Mouse (Mus musculus) neural tube, embryonic 15.5 days (tissue): ENCODE data around the gene Abcc3. TPM values are rescaled to one million over a fixed set of nuclear protein-coding genes. Genes with fewer than 3 reads are reported as not detected.
"Not testable (repeated sequence)": the region's sequence is repeated elsewhere in the genome, so short reads cannot be mapped to it uniquely, and the experiment has no call there.

Experiments used
- ATAC-seq: fragments of 200-750 bp; cut with Nextera tagmentation; 2 replicates; pipeline ENCODE4 v1.8.0; 2017; ENCODE audit warnings: mild to moderate bottlenecking, moderate TSS enrichment, moderate library complexity; ENCODE audit not compliant: low FRiP score
- H3K27ac ChIP-seq: fragments of 300-500 bp; sonication (generic); replicated peaks from 2 replicates; pipeline ENCODE4 v1.5.1; 2015; ENCODE audit warnings: mild to moderate bottlenecking, inconsistent platforms
- H3K27me3 ChIP-seq: fragments of 300-500 bp; sonication (generic); replicated peaks from 2 replicates; pipeline ENCODE4 v1.6.1; 2015; ENCODE audit warnings: inconsistent platforms
- H3K36me3 ChIP-seq: fragments of 300-500 bp; sonication (generic); 2 replicates; pipeline ENCODE4 v1.6.1; 2015; ENCODE audit warnings: inconsistent platforms
- H3K4me1 ChIP-seq: fragments of 300-500 bp; sonication (generic); 2 replicates; pipeline ENCODE4 v1.6.1; 2015; ENCODE audit warnings: inconsistent platforms
- H3K4me2 ChIP-seq: fragments of 300-500 bp; sonication (generic); 2 replicates; pipeline ENCODE4 v1.6.1; 2015; ENCODE audit warnings: inconsistent platforms, mild to moderate bottlenecking, moderate library complexity
- H3K4me3 ChIP-seq: fragments of 300-500 bp; sonication (generic); replicated peaks from 2 replicates; pipeline ENCODE4 v1.5.1; 2015; ENCODE audit warnings: mild to moderate bottlenecking, inconsistent platforms
- H3K9ac ChIP-seq: fragments of 300-500 bp; sonication (generic); replicated peaks from 2 replicates; pipeline ENCODE4 v1.6.1; 2015; ENCODE audit warnings: mild to moderate bottlenecking, inconsistent platforms
- H3K9me3 ChIP-seq: fragments of 300-500 bp; sonication (generic); replicated peaks from 2 replicates; pipeline ENCODE4 v1.6.1; 2016; ENCODE audit warnings: inconsistent platforms
- WGBS: fragments of 180-500 bp; shearing (Covaris S2); methylation state at CpG from one replicate; pipeline ENCODE4 v1.1.7; 2015; ENCODE audit warnings: mixed read lengths; 5-methylcytosine and 5-hydroxymethylcytosine counted together
- polyA plus RNA-seq: library from polyadenylated mRNA; unstranded; fragments of >200 nt; fragmentation: Nextera tagmentation; extraction: Ambion mirVana; gene quantifications from 2 replicates; pipeline ENCODE4 v1.2.1, GENCODE M21; 2015

Abcc3 gene
- polyA plus RNA-seq, 1 experiment from 2014 or later: 1.7 TPM

DNA sequence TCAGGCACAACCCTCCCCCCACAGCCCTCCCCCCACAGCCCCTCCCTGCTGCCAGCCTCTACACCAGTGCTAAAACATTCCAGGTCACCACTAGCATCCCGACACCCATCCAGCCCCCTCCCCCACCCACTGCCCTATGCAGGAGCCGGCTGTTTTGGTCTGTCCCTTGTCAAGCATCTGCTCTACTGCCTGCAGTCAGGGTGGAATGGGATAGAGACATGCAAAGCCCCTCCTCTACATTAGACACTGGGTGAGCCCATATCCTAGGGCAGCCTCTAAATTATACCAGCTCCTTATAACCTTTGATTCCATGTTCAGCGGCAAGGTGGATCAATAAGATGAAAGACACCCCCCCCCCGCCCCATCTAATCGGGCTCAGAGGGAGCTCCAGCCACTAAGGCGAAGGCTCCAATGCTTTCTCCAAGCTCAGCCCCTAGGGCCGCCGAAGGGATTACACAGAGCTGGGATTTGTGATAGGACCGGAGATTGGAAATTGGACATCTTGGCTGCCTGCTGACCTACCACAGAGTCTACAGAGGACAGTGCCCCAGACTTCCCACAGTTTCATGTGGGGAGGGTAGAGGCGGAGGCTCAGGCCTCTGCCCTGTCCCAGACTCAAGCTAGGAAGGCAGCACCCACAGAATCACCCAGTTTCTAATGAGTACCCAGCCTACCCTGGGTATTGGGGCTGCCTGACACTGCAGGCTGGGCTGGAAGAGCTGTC is 26.4 kb upstream of the Abcc3 start:
- H3K27ac ChIP-seq: no peak overlapping the region
- H3K4me3 ChIP-seq: no peak overlapping the region
- no peaks in the 10 kb centered on the region; the same call in 1 of the 2 replicates for H3K27me3 ChIP-seq
- H3K4me2 ChIP-seq: no peak overlapping the region
- H3K9ac ChIP-seq: no peak overlapping the region
- peaks cover 35% of the 10 kb centered on the region for H3K36me3 ChIP-seq
- WGBS: 63% methylated on average over 10 of the region's 10 CpGs
- H3K4me1 ChIP-seq: peaks cover 27% of the 10 kb centered on the region
- no peak for ATAC-seq
- no peaks in the 10 kb centered on the region for H3K9me3 ChIP-seq

DNA sequence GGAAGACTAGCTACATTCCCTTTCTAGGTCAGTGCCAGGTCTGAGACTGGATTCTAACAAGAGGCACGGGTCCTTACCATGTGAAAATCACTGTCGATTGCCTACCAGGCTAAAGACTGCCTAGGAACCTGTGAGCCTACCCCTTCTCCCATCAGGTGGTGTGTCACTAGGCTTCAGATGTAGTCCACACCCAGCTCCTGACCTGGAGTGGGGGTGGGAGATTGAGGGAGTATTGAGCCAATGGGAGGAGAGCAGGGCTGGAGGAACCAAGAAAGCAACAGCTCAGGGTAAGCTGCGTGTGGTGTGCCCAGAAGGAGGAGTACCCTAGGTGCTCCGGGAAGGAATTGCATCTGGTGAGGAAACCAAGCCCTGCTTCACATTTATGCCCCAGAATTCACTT is 21.2 kb upstream of the Abcc3 start:
- H3K9me3 ChIP-seq: no peaks in the 10 kb centered on the region
- H3K4me1 ChIP-seq: peaks cover 30% of the 10 kb centered on the region
- 50% methylated on average over 4 of the region's 4 CpGs for WGBS
- no peak overlapping the region for H3K4me2 ChIP-seq
- peaks cover 52% of the 10 kb centered on the region for H3K36me3 ChIP-seq
- no peaks in the 10 kb centered on the region for H3K27me3 ChIP-seq
- H3K27ac ChIP-seq: 0 out of 2 replicates have a peak overlapping the region, but pooled peaks have one; percentile 45
- ATAC-seq: no peak
- no peak overlapping the region for H3K9ac ChIP-seq
- no peak overlapping the region for H3K4me3 ChIP-seq

DNA sequence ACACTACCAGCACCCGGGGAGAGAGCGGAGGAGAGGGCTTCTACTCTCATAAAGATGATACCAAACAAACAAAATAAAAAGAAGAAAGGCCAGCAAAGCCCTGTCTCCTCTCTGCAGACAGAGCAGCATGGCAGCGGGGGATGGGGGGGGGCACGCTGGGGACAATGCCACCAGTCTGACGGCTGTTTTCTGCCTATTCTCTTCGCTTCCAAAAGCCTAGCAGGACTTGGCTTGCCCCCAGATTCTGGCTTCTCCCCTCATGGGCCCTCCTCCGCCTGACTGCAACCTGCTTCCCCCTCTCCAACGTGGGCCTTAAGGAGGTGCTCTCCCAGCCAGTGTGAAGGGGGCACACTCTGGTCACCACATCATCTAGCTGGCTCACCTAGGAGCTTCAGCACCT is 20.7 kb upstream of the Abcc3 start:
- 22% methylated on average over 8 of the region's 8 CpGs for WGBS
- peaks cover 52% of the 10 kb centered on the region for H3K36me3 ChIP-seq
- peak overlapping the region; percentile 25 for H3K4me2 ChIP-seq
- H3K4me3 ChIP-seq: no peak overlapping the region
- no peaks in the 10 kb centered on the region for H3K9me3 ChIP-seq
- ATAC-seq: peak; percentile 14; the same call in 1 of the 2 replicates
- no peak overlapping the region for H3K9ac ChIP-seq
- H3K27ac ChIP-seq: peak overlapping the region; percentile 45; the same call in 1 of the 2 replicates
- peaks cover 33% of the 10 kb centered on the region for H3K4me1 ChIP-seq
- H3K27me3 ChIP-seq: no peaks in the 10 kb centered on the region

- no peak for ATAC-seq
- Histone ChIP-seq H3K27me3 (no peaks in the 10 kb centered on the region), H3K27ac (peak overlapping the region; percentile 45; the same call in 1 of the 2 replicates), H3K4me2 (peak overlapping the region; percentile 25), H3K4me1 (peaks cover 35% of the 10 kb centered on the region), H3K36me3 (peaks cover 48% of the 10 kb centered on the region), H3K9ac (no peak overlapping the region), H3K4me3 (no peak overlapping the region), H3K9me3 (no peaks in the 10 kb centered on the region)
- WGBS: 14% methylated on average over 10 of the region's 10 CpGs
Measured at GRCm38 (mm10) chr11:94412998-94413469, 20.2 kb upstream of the Abcc3 start.

DNA sequence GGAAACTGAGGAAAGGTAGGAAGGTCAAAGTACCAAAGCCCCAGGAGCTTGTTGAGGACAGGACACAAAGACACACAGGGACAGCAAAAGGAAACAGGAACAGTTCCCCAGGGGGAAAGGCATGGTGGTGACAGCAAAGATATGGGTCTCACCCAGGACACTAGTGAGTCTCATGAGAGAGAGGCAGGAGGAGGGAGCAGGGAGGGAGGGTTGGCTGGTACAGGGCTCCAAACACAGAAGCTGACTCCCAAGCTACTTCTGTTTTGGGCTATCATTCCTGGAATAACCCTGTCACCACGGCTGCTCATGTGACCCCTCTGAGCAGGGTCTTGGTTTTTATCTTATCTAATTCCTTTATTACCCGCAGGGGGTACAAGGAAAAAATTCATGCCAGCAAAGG is 19.8 kb upstream of the Abcc3 start:
- ATAC-seq: no peak
- H3K36me3 ChIP-seq: peaks cover 46% of the 10 kb centered on the region
- H3K9me3 ChIP-seq: no peaks in the 10 kb centered on the region
- H3K4me1 ChIP-seq: peaks cover 40% of the 10 kb centered on the region
- 60% methylated on average over 2 of the region's 2 CpGs for WGBS
- H3K4me3 ChIP-seq: no peak overlapping the region
- H3K27me3 ChIP-seq: no peaks in the 10 kb centered on the region
- no peak overlapping the region for H3K4me2 ChIP-seq
- H3K9ac ChIP-seq: no peak overlapping the region
- H3K27ac ChIP-seq: peak overlapping the region; percentile 45; the same call in 1 of the 2 replicates

GRCm38 (mm10) chr11:94407803-94408321 is 15.1 kb upstream of the Abcc3 start:
- 12% methylated on average over 11 of the region's 11 CpGs for WGBS
- Histone ChIP-seq H3K4me1 (peaks cover 38% of the 10 kb centered on the region), H3K4me2 (no peak overlapping the region), H3K27me3 (no peaks in the 10 kb centered on the region), H3K27ac (peak overlapping the region; percentile 72), H3K9me3 (no peaks in the 10 kb centered on the region), H3K9ac (0 out of 2 replicates have a peak overlapping the region, but pooled peaks have one; percentile 1), H3K4me3 (no peak overlapping the region), H3K36me3 (peaks cover 29% of the 10 kb centered on the region)
- peak; percentile 57 for ATAC-seq

DNA sequence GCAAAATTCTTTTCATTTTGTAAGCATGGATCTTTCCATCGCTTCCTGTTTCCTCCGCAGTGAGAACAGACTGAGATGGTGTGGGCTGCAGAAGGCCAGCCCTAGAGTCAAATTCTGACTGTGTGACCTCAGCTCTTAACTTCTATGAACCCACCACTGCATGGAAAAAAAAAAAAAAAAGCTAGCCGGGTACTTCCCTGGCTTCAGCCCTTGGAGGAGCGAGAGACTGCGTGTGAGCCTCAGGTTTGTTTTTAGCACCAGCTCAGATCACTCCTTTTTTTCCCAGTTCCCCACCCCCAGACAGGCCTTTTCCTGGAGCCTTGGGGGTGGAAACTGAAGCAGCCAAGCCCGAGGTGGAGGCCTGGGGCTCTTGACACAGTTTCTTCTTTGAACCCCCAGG is 12.6 kb upstream of the Abcc3 start:
- Histone ChIP-seq H3K4me3 (no peak overlapping the region), H3K27ac (no peak overlapping the region), H3K9ac (no peak overlapping the region), H3K4me1 (peaks cover 32% of the 10 kb centered on the region), H3K4me2 (no peak overlapping the region), H3K36me3 (peaks cover 16% of the 10 kb centered on the region), H3K27me3 (no peaks in the 10 kb centered on the region), H3K9me3 (no peaks in the 10 kb centered on the region)
- 71% methylated on average over 6 of the region's 6 CpGs for WGBS
- no peak for ATAC-seq

DNA sequence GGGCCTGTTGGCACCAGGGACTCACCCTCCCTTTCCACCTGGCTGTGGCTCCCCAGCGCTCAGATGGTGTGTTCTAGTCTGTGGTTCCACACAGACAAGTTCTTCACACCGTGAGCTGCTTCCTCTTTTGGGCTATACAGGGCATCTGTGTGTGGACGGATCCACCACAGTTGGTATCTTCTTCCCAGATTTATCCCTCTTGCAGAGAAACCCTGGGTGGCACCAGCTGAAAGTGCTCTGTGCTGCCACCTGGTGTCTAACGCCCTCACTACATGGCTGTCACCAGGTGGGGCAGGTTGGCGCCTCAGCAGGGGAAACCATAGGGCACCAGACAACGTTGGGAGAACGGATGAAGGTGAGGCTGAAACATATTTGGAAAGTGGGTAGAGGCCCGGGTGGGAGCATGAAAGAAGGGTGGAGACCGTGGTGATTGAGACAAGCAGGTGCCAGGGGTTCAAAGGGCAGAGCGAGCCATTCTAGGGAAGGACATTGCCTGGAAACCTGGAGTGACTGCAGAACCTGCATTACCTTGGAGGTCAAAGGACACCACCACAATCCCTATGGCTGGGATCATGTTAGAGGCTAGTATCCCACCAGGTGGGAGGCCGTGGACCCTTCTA is 12.0 kb upstream of the Abcc3 start:
- H3K9ac ChIP-seq: no peak overlapping the region
- no peak overlapping the region for H3K4me3 ChIP-seq
- 27% methylated on average over 11 of the region's 11 CpGs for WGBS
- H3K4me1 ChIP-seq: peaks cover 32% of the 10 kb centered on the region
- no peaks in the 10 kb centered on the region for H3K27me3 ChIP-seq
- no peak for ATAC-seq
- no peaks in the 10 kb centered on the region for H3K9me3 ChIP-seq
- H3K4me2 ChIP-seq: no peak overlapping the region
- H3K27ac ChIP-seq: no peak overlapping the region
- peaks cover 11% of the 10 kb centered on the region for H3K36me3 ChIP-seq

GRCm38 (mm10) chr11:94404178-94404577 is 11.4 kb upstream of the Abcc3 start:
- H3K36me3 ChIP-seq: peaks cover 5% of the 10 kb centered on the region
- WGBS: 55% methylated on average over 5 of the region's 5 CpGs
- no peak overlapping the region for H3K27ac ChIP-seq
- H3K4me2 ChIP-seq: no peak overlapping the region
- no peak overlapping the region for H3K9ac ChIP-seq
- no peak for ATAC-seq
- no peaks in the 10 kb centered on the region for H3K27me3 ChIP-seq
- no peak overlapping the region for H3K4me3 ChIP-seq
- no peaks in the 10 kb centered on the region for H3K9me3 ChIP-seq
- H3K4me1 ChIP-seq: peaks cover 30% of the 10 kb centered on the region

DNA sequence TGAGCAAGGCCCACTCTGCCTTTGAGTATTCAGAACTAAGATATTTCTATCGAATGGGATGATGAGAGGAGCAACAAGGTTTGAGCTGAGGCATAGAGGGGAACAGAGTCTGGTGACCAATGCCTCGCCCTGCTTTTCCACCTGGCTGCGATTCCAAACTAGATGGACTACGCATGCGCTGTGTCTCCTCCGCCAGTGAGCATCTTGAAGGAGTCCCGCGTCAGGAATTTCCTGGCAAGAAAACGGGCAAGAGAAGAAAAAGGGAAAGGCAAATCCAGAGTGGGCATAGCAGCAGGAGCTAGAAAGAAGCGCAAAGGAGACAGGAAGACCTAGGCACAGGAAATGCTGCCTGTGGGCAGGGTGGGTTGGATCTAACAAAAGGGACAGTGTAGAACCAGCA is 11.0 kb upstream of the Abcc3 start:
- 84% methylated on average over 10 of the region's 10 CpGs for WGBS

GRCm38 (mm10) chr11:94402731-94403130 is 9.9 kb upstream of the Abcc3 start:
- WGBS: 86% methylated on average over 5 of the region's 5 CpGs
- Histone ChIP-seq H3K36me3 (no peaks in the 10 kb centered on the region), H3K9ac (no peak overlapping the region), H3K27ac (no peak overlapping the region), H3K27me3 (no peaks in the 10 kb centered on the region), H3K9me3 (no peaks in the 10 kb centered on the region), H3K4me3 (no peak overlapping the region), H3K4me2 (no peak overlapping the region), H3K4me1 (peaks cover 21% of the 10 kb centered on the region)
- no peak for ATAC-seq

More for the DNA sequence above, 11.0 kb upstream of the Abcc3 start:
- peaks cover 26% of the 10 kb centered on the region for H3K4me1 ChIP-seq
- H3K4me3 ChIP-seq: no peak overlapping the region
- 0 out of 2 replicates have a peak, but pooled peaks cover under 1% of the 10 kb centered on the region for H3K36me3 ChIP-seq
- no peak overlapping the region for H3K4me2 ChIP-seq
- no peaks in the 10 kb centered on the region for H3K9me3 ChIP-seq
- H3K9ac ChIP-seq: no peak overlapping the region
- ATAC-seq: no peak
- no peak overlapping the region for H3K27ac ChIP-seq
- H3K27me3 ChIP-seq: no peaks in the 10 kb centered on the region

DNA sequence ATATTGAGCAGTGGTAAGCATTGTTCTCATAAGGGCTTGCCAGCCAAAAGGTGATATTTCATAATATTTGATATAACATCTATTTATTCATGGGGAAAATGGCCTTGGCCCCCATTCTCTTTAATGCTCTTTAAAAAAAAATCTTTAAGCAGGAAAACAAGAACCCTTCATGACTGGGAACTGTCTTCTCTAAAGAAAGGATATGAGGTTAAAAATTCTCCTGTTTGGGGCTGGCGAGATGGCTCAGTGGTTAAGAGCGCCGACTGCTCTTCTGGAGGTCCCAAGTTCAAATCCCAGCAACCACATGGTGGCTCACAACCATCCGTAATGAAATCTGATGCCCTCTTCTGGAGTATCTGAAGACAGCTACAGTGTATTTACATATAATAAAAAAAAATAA is 9.2 kb upstream of the Abcc3 start:
- H3K9ac ChIP-seq, H3K9me3 ChIP-seq, H3K27me3 ChIP-seq, H3K27ac ChIP-seq, H3K4me3 ChIP-seq, H3K36me3 ChIP-seq, ATAC-seq, H3K4me2 ChIP-seq: not testable (repeated sequence)
- H3K4me1 ChIP-seq: peaks cover 14% of the 10 kb centered on the region
- WGBS: 90% methylated on average over 4 of the region's 4 CpGs
